Mouse (Mus musculus) neutrophil, adult 83 days (primary cell): ENCODE data around the gene Mrfap1. TPM values are rescaled to one million over a fixed set of nuclear protein-coding genes. Genes with fewer than 3 reads are reported as not detected.

Experiments used
- total RNA-seq, 2 experiments: library from RNA; stranded (reverse); gene quantifications; one replicate each; pipeline ENCODE4 v1.2.4; 2023

Gene Mrfap1
- 100 to 1,000 TPM; 134 to 142 TPM for total RNA-seq

DNA sequence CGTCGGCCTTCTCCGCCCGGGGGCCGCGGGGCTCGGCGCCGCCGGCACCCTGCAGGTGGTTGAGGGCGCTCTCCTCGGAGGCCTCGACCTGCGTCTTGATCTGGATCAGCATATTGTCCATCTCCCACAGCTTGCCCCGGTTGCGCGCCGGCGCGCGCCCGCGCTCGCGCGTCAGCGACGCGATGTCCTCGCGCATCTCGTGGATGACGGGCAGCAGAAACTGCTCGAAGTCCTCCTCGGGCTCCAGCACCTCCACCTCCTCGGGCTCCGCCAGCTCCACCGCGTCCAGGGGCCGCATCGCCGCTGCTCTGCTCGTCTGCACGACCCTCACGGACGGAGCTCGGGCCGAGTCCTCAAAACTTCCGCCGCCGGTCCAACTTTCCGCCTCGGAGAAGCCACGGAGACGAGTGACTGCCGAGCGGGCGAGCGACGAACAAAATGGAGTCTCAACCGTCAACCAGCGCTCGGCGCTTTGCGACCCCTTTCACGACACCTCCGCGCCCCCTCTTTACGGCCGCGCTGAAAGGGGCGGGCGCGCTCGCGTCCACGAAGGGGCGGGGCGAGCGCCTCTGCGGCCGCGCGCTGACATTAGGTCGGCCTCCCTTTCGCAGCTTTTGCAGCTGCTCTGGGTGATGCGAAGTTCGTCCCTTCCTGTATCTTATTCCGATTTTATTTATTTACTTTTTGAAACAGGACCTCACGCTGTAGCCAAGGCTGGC, at the start of gene Mrfap1:
Mrfap1 (minus strand) TSS at position 477 of the 719 bp plus-strand sequence.

DNA sequence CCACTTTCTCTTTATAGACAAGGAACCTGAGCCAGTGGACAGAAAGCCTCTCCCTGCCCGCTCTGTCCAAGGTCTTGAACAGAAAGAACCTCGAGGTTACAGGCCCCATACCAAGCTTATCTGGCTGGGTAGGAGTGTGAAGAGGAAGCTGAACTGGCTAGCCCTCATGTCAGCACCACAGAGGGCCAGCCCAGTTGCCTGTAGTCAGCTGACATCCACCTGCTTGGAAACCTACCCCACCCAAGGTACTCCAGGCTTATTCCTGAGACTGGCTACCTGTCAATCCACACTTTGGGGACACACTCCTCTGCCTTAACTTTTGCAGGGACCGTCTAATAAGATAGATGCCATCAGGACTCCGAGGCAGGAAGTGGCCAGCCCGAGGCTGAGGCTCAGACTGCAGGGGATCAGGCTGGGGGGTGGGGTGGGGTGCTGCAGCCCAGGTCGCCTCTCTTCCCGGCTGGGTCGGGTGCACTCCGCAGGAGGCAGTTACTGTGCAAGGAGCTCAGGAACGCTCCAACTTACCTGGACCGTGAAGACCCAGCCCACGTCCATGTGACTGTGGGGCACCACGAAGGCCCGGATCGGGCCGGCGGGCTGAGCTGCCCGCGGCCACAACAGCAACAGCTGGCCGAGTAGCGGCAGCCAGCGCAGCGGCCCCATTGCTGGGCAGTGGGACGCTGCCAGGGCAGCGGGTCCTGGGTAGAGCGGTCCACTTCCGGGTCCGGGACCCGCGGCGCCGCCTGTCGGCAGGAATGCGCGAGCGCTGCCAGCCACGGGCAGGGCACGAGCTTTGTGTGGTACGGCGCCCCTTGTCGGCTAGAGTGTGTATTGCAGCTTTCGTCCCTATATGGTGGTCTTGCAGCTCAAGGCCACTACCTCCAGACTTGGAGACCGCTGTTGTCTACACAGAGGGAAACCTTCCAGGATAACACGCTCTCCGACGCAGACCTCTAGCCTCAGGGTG, 33.6 kb upstream of the Mrfap1 start, which contains the start of gene Man2b2:
Man2b2 (minus strand) TSS at position 741 of the 967 bp plus-strand sequence.

DNA sequence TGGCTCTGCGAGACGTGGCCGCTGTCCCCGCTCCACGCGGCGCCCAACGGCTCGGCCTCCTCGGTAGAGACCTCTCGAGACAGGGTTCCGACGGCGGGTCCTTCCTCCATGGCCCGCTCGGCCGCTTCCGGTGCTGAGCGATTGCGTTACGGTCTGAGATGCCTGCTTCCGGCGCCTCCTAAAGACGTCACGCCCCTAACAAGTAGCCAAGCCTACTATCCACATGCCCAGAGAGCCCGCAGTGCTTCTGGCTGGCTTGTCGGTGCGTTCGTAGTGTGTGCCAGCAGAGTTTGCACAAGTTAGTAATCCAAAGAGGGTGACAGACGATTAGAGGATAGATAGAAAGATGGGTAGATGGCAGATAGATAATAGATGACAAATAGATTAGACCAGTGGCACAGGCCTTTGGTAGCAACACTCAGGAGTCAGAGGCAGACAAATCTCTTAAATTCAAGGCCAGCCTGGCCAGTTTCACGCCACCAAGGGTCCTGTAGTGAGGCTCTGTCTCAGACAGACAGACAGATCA, 48.0 kb downstream of the Mrfap1 start, which contains the start of gene Bloc1s4:
Bloc1s4 (minus strand) TSS at position 115 of the 526 bp plus-strand sequence.

Other genes with a start within 250 kb of the Mrfap1 start
- 10 to 100 TPM; 67.0 to 77.9 TPM for gene Tbc1d14, start 203.5 kb downstream of the Mrfap1 start, total RNA-seq
- gene D5Ertd579e, start 100.7 kb downstream of the Mrfap1 start, total RNA-seq: 10 to 100 TPM; 21.8 to 25.5 TPM
- gene Bloc1s4, start 48.1 kb downstream of the Mrfap1 start, total RNA-seq: 10 to 100 TPM; 12.5 to 14.9 TPM
- gene Man2b2, start 33.9 kb upstream of the Mrfap1 start, total RNA-seq: 10 to 100 TPM; 42.7 to 44.0 TPM
- gene Ppp2r2c, start 71.7 kb upstream of the Mrfap1 start, total RNA-seq: not detected
- 1 to 10 TPM; 3.7 to 6.0 TPM for gene Wfs1, start 192.4 kb upstream of the Mrfap1 start, total RNA-seq